Mouse (Mus musculus): Measurements from ENCODE around the gene Coq3. TPM values are rescaled to one million over a fixed set of nuclear protein-coding genes. Genes with fewer than 3 reads are reported as not detected.

Gene Coq3
- polyA plus RNA-seq, 1 experiment from 2014 or later, result 14.6 TPM

Other genes starting within 250 kb of the Coq3 start
- gene Prdm13, start 193.7 kb upstream of the Coq3 start, polyA plus RNA-seq (2015; fragmentation: Nextera tagmentation; extraction: Ambion mirVana), result not detected in 2 replicates
- gene Ccnc, start 152.0 kb upstream of the Coq3 start, polyA plus RNA-seq (2015; fragmentation: Nextera tagmentation; extraction: Ambion mirVana), result 38.9 and 39.7 TPM in 2 replicates
- 7.5 and 8.3 TPM in 2 replicates for gene Usp45, start 112.5 kb upstream of the Coq3 start, polyA plus RNA-seq (2015; fragmentation: Nextera tagmentation; extraction: Ambion mirVana)
- 9.1 and 9.4 TPM in 2 replicates for gene Tstd3, start 112.5 kb upstream of the Coq3 start, polyA plus RNA-seq (2015; fragmentation: Nextera tagmentation; extraction: Ambion mirVana)
- 124 and 128 TPM in 2 replicates for gene Pnisr, start 32.1 kb upstream of the Coq3 start, polyA plus RNA-seq (2015; fragmentation: Nextera tagmentation; extraction: Ambion mirVana)
- 0.22 and 0.30 TPM in 2 replicates for gene Faxc, start 51.7 kb downstream of the Coq3 start, polyA plus RNA-seq (2015; fragmentation: Nextera tagmentation; extraction: Ambion mirVana)